Mouse (Mus musculus): ENCODE data around the gene Fnbp1.

- TF ChIP-seq CTCF (IDR thresholded peaks at IDR 0.05; ENCODE audit: low read depth) (no peak), EP300 (optimal IDR thresholded peaks at IDR 0.05) (no peak)
These were observed 73.3 kb downstream of the Fnbp1 start for GRCm38 (mm10) chr2:31068246-31069113.
